Mouse (Mus musculus): ENCODE measurements around the gene Hnf1a.

Gene Hnf1a

DNA sequence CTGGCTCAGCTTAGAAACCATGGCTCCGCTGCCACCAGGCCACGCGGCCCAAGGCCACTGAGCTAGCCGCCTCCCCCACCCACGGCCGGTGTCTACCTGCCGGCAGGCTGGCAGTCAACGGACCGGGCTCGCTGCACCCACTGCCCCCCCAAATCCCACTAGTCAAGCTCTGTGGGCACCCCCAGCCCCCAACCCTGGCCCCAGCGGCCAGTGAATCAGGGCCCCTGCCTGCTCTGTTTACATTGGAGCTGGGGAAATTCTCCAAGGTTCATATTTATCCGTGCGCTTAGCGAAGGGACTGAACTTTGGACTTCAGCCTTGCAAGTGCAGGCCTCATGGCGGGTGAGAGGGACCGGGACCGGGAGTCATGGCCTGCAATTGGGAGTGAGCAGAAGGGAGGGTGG, at the start of gene Hnf1a:
Hnf1a (minus strand) TSS at position 271 of the 404 bp plus-strand sequence.
- DNase-seq: no peak

DNA sequence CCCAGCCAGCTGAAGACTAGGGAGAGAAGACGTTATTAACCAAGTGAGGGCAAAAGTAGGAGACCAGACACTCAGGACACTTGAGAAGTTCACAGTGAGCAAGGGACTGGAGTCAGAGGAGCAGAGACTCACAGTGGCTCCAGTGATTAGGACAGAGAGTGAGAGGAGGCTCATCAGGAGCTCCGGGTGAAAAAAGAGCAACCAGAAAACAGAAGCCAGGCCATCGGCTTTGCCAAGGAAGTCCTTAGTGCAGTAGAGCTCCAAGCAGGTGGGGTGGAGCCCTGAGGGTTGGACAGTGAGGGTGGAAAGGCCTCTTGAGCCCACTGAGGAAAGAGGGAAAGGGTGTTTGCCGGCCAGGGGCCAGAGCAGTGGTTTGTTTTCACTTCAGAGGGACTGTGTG, 47.9 kb upstream of the Hnf1a start:
- DNase-seq: no peak

DNA sequence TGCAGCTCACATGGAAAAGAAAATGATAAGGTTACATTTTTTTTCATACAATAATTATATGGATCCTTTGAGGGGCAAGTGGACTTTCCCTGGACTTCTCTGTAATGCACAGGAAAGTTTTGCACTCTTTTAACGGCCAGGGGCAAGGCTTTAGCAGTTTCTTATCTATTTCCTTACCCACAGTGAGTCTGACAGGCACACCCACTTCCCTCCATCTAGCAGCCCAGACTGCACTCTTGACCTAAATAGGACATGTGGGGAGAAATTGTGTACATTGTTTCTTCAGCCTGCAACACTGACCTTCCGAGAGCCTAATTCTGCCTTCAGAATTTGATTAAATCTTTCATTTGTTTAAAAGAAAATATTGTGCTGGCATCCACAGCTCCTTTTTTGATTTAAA, 47.4 kb upstream of the Hnf1a start:
- no peak for DNase-seq

DNA sequence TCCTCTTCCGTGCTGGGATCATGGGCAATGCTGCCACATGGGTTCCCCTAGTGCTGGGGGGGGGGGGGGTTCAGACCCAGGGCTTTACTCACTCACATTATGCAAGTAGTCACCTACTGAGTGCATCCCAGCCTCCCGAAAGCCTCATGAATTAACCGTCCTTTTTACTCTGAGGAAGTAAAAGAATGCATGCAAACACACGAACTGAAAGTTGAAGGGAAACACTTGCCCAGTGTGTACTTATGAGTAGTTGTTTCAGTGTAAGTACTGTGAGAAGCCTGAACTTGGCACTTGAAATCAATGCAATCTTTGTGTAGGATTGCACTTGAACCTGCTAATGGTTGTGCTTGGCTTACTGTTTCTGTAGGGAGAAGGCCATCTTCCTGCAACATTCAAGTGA, 44.2 kb upstream of the Hnf1a start:
- no peak for DNase-seq

- peak in 1 of 2 experiments; percentile 24 for DNase-seq
Observed at GRCm38 (mm10) chr5:115014570-115014969, 43.7 kb upstream of the Hnf1a start.

- no peak for DNase-seq
Observed at GRCm38 (mm10) chr5:115013436-115013835, 42.5 kb upstream of the Hnf1a start.

DNA sequence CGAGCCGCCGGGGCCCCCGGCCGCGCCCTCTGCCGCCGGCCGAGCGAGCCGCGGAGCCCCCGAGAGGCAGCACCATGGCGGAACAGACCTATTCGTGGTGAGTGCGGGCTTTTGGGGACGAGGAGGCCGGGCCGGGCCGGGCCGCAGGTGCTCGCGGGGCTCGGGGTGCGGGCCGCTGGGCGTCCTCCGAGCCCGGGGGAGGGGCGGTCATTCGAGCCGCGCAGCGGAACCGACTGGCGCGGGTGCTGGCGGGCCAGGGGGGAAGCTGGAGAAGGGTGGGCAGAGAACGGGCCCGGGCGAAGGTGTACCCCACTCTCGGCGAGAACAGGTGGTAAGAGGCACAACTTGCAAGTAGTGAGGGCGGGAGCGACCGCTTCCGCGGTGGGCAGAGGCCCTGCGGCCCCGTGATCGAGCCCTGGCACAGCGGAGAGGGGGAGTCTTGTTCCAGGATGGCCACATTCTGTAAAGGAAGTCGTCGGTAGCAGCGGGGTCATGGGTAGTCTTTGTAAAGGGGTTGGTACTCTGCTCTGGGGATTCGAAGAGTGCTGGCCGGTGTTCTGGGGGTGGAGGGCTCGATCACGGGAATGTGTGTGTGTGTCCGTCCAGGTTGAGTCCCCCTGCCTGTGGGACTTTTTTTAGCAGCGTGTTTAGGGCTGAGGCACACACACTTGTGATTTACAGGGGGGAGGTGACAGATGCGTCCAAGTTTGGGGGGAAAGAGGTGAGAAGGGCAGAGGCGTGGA, 40.8 kb upstream of the Hnf1a start:
- DNase-seq: peak; percentile 68 to 69

- DNase-seq: no peak
Observed at GRCm38 (mm10) chr5:115011217-115011518, 40.3 kb upstream of the Hnf1a start.

GRCm38 (mm10) chr5:115010577-115011216, 39.8 kb upstream of the Hnf1a start, which contains the start of gene Sppl3:
Gene Sppl3, plus strand, starts transcription at chr5:115011137.
- DNase-seq: peak; percentile 98 to 99

DNA sequence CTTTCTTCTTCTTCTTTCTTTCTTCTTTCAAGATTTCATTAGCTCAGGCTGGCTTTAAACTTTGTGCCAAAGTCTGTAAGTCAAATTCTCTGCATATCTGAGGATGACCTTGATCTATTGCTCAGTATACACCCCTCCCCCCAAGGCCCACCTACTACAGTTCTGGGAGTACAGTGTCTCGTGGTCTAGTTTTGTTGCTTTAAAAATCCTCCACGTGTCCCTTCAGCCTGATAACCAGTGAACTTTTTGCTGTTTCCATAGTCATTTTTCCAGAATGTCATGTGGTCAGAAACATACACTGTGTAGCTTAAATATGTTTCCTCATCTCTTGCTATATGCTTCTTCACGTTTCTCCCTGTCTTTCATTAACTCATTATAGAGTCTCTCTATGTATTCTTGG, 39.1 kb upstream of the Hnf1a start:
- DNase-seq: no peak

- DNase-seq: no peak
Observed at GRCm38 (mm10) chr5:115009143-115009542, 38.2 kb upstream of the Hnf1a start.

DNA sequence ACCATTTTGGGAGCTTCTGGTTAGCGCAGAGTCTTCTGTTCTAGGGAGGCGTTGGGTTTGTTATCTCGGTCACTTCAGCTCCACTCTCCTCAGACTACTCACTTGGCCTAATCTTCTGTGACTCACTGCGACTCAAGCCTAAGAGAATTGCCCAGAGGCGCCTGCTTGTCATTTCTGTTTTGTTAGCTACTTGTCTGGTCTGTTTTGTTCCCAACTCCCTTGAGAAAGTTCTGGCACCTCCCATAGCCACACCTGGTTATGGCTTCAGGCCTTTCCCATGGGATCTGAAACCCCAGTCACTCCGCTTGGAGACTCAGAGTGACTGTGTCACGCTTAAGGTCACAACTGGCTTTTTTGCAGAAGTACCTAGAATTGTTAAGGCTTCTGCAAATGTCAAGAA, 37.4 kb upstream of the Hnf1a start:
- no peak for DNase-seq

DNA sequence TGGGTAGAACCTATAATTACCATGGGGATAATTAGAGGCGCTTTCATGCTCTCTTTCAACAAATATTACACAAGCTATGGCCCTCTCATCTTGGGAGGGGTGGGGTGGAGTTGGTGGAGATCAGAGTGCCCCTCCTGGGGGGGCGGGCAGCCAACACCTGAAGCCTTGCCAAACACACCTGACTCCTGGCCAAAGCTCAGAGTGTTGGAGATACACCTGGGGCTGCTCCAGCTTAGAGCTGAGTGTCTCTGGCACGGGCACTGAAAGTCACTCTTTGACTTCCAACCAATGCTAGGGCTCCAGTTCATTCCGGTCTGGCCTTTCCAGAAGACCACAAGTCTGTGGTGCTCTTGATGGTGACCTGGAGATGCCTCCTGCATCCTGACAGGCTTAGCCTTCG, 36.9 kb upstream of the Hnf1a start:
- DNase-seq: peak in 1 of 2 experiments; percentile 30

- DNase-seq: no peak
Observed at GRCm38 (mm10) chr5:115003224-115003873, 32.5 kb upstream of the Hnf1a start.

DNA sequence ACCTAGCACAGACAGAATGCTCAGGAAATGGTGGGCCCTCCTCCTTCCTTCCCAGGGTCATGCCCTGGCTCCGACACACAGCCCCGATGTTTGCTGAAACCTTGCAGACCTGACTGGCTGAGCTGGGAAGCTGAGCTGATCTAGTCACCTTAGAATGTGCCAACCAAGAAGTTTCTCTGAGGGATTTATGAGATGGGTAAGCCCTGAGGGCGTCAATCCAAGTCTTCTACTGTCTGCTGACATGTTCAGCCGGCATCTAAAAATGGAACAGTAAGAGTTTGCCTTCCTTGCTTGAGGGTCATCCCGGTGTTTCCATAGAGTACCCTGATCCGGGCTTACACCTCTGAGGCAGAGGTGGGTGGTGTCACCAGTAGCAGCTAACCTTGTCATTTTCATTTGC, 31.9 kb upstream of the Hnf1a start:
- DNase-seq: no peak

DNA sequence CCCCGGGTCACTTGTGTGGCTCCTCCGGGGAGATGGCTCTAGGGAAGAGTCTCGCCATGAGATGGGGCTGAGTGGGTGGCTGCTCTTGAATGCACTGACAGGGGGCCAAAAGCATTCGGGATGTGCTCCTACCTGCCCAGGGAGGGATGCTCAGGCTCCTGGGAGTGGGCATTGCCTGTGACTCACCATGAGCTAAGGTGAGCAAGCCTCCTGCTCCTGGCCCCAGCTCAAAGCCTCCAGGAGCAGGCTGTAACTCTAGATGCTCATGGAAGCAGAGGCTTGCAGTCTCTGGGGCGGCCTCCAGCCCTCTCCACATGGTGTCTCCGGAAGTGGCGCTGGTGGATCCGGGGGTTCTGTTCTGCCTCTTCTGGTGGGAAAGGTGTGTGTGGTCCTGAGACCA, 30.6 kb upstream of the Hnf1a start:
- DNase-seq: no peak

DNA sequence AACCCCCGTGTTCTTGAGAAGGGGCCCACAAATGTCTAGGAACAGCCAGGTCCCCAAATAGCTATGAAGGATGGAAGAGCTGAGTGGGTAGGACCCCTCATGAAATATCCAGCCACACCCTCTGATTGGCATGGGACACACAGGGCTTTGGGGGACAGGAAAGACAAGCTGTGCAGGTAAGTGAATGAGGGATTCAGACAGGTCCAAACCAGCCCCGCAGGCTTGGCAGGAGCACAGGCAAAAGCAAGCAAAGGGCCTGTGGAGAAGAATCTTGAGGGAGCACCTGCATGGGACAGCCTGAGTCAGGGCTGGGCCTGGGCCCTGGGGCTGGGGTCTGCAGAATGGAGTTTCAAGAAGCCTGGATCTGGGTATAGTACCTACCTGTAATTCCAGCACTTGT, 29.6 kb upstream of the Hnf1a start:
- DNase-seq: no peak

- no peak for DNase-seq
Observed at GRCm38 (mm10) chr5:114997327-114997726, 26.4 kb upstream of the Hnf1a start.

DNA sequence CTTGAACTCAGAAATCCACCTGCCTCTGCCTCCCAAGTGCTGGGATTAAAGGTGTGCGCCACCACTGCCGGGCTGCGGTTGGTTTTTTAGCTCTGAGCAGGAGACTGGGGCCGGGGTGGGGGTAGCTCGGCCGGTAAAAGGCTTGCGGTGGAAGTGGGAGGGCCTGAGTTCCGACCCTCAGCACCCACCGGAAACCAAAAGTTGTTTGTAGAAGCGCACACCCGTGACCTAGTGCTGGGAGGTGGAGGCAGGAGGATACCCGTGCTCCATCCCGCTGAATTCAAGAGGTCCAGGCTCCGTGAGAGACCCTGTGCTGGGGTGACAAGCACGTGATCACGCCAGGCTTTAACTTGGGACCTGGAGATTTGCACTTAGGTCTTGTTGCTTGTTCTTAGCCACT, 25.6 kb upstream of the Hnf1a start:
- no peak for DNase-seq

- DNase-seq: no peak
Observed at GRCm38 (mm10) chr5:114985074-114985473, 14.2 kb upstream of the Hnf1a start.

GRCm38 (mm10) chr5:114982001-114982400, 11.1 kb upstream of the Hnf1a start:
- no peak for DNase-seq

GRCm38 (mm10) chr5:114980122-114980748, 9.3 kb upstream of the Hnf1a start:
- DNase-seq: no peak

DNA sequence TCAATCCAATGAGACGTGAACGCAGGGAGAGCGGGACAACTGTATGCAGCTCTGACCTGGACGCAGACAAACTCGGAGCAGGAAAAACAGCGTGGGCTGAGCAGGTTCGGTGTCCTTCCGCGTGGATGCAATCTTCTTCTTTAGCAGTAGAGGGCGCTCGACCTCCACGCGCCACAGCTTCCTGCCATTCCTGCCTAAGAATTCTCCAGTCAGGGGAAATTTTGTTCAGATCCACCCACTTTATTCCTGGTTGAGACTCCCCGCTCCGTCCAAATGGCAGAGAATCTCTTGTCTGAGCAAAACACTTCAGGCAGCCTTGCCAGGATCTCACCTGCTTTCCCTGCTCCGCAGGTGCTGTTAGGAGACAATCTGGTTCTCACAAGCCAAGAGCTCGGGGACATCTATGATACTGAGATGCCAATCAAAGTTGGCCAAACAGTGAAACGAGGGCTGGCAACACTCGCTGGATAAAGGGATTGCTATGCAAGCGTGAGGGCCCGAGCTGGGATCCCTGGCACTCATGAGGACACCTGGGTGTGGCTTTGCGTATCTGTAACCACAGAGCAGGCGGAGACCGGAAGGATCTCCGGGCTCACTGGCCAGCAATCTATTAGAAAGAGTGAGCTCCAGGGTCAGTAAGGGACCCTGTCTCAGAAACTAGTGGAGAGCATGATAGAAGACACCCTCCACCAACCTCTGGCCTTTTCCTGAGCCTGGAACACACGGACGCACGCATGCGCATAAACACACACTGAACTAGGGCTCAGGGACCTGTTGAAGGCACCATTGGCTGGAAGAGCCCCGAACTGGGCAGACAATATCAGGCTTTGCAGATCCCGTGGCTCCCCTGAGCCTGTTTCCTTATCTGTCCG, 8.6 kb upstream of the Hnf1a start:
- peak; percentile 83 to 85 for DNase-seq
